Mouse (Mus musculus) liver, embryonic 12.5 days (tissue): Measurements from ENCODE around the gene Serpina1f. TPM values are rescaled to one million over a fixed set of nuclear protein-coding genes. Genes with fewer than 3 reads are reported as not detected.
"Not testable (repeated sequence)": the region's sequence is repeated elsewhere in the genome, so short reads cannot be mapped to it uniquely, and the experiment has no call there.

ENCODE experiments used
- ATAC-seq: fragments of 200-750 bp; cut with Nextera tagmentation; 2 replicates; pipeline ENCODE4 v1.8.0; 2017; ENCODE audit warnings: moderate number of reproducible peaks, mild to moderate bottlenecking, moderate library complexity
- H3K27ac ChIP-seq: fragments of 300-500 bp; sonication (generic); 2 replicates; pipeline ENCODE4 v1.5.1; 2016; ENCODE audit warnings: mild to moderate bottlenecking
- H3K27me3 ChIP-seq: fragments of 300-500 bp; sonication (generic); replicated peaks from 2 replicates; pipeline ENCODE4 v1.6.1; 2016; ENCODE audit warnings: mild to moderate bottlenecking, moderate library complexity
- H3K36me3 ChIP-seq: fragments of 300-500 bp; sonication (generic); 2 replicates; pipeline ENCODE4 v1.6.1; 2016; ENCODE audit warnings: mild to moderate bottlenecking, moderate library complexity
- H3K4me1 ChIP-seq: fragments of 300-500 bp; sonication (generic); 2 replicates; pipeline ENCODE4 v1.6.1; 2016
- H3K4me2 ChIP-seq: fragments of 300-500 bp; sonication (generic); 2 replicates; pipeline ENCODE4 v1.6.1; 2016; ENCODE audit warnings: mild to moderate bottlenecking, moderate library complexity
- H3K4me3 ChIP-seq: fragments of 300-500 bp; sonication (generic); 2 replicates; pipeline ENCODE4 v1.5.1; 2016; ENCODE audit warnings: mild to moderate bottlenecking, moderate library complexity
- H3K9ac ChIP-seq: fragments of 300-500 bp; sonication (generic); 2 replicates; pipeline ENCODE4 v1.6.1; 2016; ENCODE audit warnings: mild to moderate bottlenecking, moderate library complexity
- H3K9me3 ChIP-seq: fragments of 300-500 bp; sonication (generic); replicated peaks from 2 replicates; pipeline ENCODE4 v1.6.1; 2016; ENCODE audit warnings: mild to moderate bottlenecking, moderate library complexity
- WGBS: fragments of 180-500 bp; shearing (Covaris S2); methylation state at CpG from one replicate; pipeline ENCODE4 v1.1.7; 2016; ENCODE audit not compliant: insufficient replicate concordance; 5-methylcytosine and 5-hydroxymethylcytosine counted together
- polyA plus RNA-seq: library from polyadenylated mRNA; unstranded; fragments of >200 nt; fragmentation: Nextera tagmentation; extraction: Ambion mirVana; gene quantifications from 2 replicates; pipeline ENCODE4 v1.2.1, GENCODE M21; 2016

Gene Serpina1f
- polyA plus RNA-seq, 1 experiment from 2014 or later, result 0.21 TPM

GRCm38 (mm10) chr12:103685386-103685785 lies 9.9 kb downstream of the Serpina1f start:
- Histone ChIP-seq H3K4me1 (peaks cover 4% of the 10 kb centered on the region; the same call in 1 of the 2 replicates), H3K9ac (no peak overlapping the region), H3K4me3 (no peak overlapping the region), H3K27ac (no peak overlapping the region), H3K27me3 (no peaks in the 10 kb centered on the region), H3K4me2 (no peak overlapping the region), H3K9me3 (no peaks in the 10 kb centered on the region; the same call in 1 of the 2 replicates), H3K36me3 (no peaks in the 10 kb centered on the region)
- peak; percentile 55 for ATAC-seq
- WGBS, result 30% methylated on average over 3 of the region's 3 CpGs

DNA sequence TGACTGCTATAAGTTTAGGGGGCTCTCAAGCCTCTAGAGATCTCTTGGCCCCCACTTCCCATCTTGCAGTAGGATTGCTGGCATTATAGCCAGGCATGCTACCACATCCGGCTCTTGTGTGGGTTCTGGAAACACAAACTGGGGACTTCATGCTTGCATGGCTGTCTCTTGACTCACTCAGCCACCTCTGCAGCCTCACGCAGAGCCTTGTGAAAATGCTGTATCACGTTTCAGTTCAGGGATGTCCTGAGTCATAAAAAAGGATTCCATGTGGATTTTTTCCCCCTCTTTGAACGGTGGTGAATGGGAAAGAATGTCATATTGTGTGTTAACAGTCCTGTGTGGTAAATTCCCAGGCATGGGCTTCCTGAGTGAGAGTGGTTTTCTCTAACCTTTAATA lies 11.6 kb downstream of the Serpina1f start:
- Histone ChIP-seq H3K9ac (no peak overlapping the region), H3K4me2 (no peak overlapping the region), H3K4me3 (no peak overlapping the region), H3K9me3 (no peaks in the 10 kb centered on the region), H3K27me3 (no peaks in the 10 kb centered on the region), H3K27ac (no peak overlapping the region), H3K36me3 (no peaks in the 10 kb centered on the region), H3K4me1 (peaks cover 4% of the 10 kb centered on the region; the same call in 1 of the 2 replicates)
- 44% methylated on average over 4 of the region's 4 CpGs for WGBS
- ATAC-seq, result no peak

DNA sequence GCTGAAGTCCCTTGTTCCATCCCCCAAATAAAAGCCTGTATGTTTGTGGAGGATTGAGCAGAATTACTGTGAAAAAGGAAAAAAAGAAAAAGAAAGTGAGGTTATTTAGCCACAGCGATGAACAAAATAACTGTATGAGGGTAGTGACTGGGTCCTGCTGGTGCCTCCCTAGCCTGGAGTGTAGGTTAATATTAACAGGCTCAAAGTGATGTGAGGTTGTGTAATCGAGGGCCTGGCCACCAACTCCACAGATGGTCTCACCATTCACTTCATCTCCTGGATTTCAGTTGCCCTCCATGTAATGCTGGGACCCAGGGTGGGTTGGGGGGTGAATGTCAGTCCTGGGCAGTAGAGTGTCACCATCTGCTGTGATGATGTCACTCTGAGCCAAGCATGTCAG lies 13.6 kb downstream of the Serpina1f start:
- 43% methylated on average over 2 of the region's 2 CpGs for WGBS
- Histone ChIP-seq H3K9me3 (no peaks in the 10 kb centered on the region), H3K4me3 (no peak overlapping the region), H3K4me2 (no peak overlapping the region), H3K27me3 (no peaks in the 10 kb centered on the region), H3K36me3 (no peaks in the 10 kb centered on the region), H3K9ac (no peak overlapping the region), H3K4me1 (no peaks in the 10 kb centered on the region), H3K27ac (peak overlapping the region; percentile 47)
- ATAC-seq, result peak; percentile 28

- Histone ChIP-seq H3K36me3 (no peaks in the 10 kb centered on the region), H3K4me1 (no peaks in the 10 kb centered on the region), H3K9ac (no peak overlapping the region), H3K27me3 (no peaks in the 10 kb centered on the region), H3K27ac (peak overlapping the region; percentile 47), H3K4me2 (no peak overlapping the region), H3K4me3 (no peak overlapping the region), H3K9me3 (no peaks in the 10 kb centered on the region)
- no peak for ATAC-seq
- WGBS, result 56% methylated on average over 2 of the region's 2 CpGs
Measured at GRCm38 (mm10) chr12:103681169-103681568, 14.2 kb downstream of the Serpina1f start.

GRCm38 (mm10) chr12:103679853-103680252 lies 15.5 kb downstream of the Serpina1f start:
- not testable (repeated sequence) for H3K4me1 ChIP-seq, H3K4me3 ChIP-seq, H3K36me3 ChIP-seq, H3K4me2 ChIP-seq, ATAC-seq, H3K9ac ChIP-seq, H3K27me3 ChIP-seq, H3K27ac ChIP-seq, H3K9me3 ChIP-seq
- 81% methylated on average over 1 of the region's 1 CpGs for WGBS

DNA sequence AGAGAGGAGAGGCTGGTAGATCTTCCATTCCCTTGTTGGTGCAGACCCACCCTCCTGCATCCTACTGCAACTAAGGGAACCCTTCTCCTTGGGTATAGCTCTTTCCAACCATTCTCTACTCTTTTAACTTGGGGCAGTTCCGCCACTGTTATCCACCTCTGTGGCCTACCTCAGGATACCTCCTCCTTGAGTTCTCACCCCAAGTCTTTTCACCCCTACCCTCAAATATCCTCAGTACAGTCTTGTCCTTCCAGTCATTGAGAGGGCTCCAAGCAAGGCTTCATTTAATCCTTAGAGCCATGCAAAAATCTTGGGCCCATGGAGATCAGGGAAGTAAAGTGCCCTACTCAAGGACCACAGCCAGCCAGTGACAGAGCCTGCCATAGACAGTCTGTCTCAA lies 19.3 kb downstream of the Serpina1f start, which contains the start of gene Serpina16:
Serpina16 (minus strand) TSS at position 101 of the 400 bp plus-strand sequence.
- Histone ChIP-seq H3K27ac (no peak within 1 kb of the TSS), H3K27me3 (no peaks in the 10 kb centered on the region), H3K4me2 (no peak within 1 kb of the TSS), H3K4me3 (no peak within 1 kb of the TSS), H3K4me1 (no peaks in the 10 kb centered on the region), H3K9me3 (peaks cover 9% of the 10 kb centered on the region; the same call in 1 of the 2 replicates), H3K9ac (no peak within 1 kb of the TSS), H3K36me3 (no peaks in the 10 kb centered on the region)
- no peak for ATAC-seq
- WGBS, result 71% methylated on average over 1 of the region's 1 CpGs

DNA sequence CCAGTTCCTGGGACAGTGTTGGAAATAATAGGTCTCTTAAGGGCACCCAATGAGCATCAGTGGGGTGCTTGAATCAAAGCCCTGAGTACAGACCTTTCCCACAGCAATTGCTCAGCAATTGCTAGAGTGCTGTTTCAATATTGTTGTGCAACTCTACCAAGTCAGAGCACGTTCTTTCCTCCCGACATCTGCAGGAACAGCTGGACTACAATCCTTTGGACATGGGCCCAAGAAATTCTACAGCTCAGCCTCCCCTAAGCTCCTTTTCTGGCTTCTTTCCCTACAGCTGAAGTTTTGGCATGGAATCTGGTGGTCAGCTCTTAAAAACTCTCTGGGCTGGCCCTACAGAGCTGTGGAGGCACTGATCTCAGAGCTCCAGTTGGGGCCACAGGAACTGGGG lies 22.1 kb downstream of the Serpina1f start:
- H3K4me1 ChIP-seq, result no peaks in the 10 kb centered on the region
- H3K4me3 ChIP-seq, result no peak overlapping the region
- no peak overlapping the region for H3K4me2 ChIP-seq
- no peaks in the 10 kb centered on the region for H3K36me3 ChIP-seq
- peaks cover 9% of the 10 kb centered on the region; the same call in 1 of the 2 replicates for H3K9me3 ChIP-seq
- H3K9ac ChIP-seq, result no peak overlapping the region
- WGBS, result 66% methylated on average over 2 of the region's 2 CpGs
- no peak overlapping the region for H3K27ac ChIP-seq
- no peaks in the 10 kb centered on the region for H3K27me3 ChIP-seq
- no peak for ATAC-seq

GRCm38 (mm10) chr12:103671483-103671882 lies 23.8 kb downstream of the Serpina1f start:
- Histone ChIP-seq H3K4me3 (no peak overlapping the region), H3K9me3 (peaks cover 9% of the 10 kb centered on the region; the same call in 1 of the 2 replicates), H3K4me2 (no peak overlapping the region), H3K4me1 (no peaks in the 10 kb centered on the region), H3K9ac (no peak overlapping the region), H3K27me3 (no peaks in the 10 kb centered on the region), H3K27ac (no peak overlapping the region), H3K36me3 (no peaks in the 10 kb centered on the region)
- ATAC-seq, result no peak
- WGBS, result 50% methylated on average over 3 of the region's 3 CpGs

DNA sequence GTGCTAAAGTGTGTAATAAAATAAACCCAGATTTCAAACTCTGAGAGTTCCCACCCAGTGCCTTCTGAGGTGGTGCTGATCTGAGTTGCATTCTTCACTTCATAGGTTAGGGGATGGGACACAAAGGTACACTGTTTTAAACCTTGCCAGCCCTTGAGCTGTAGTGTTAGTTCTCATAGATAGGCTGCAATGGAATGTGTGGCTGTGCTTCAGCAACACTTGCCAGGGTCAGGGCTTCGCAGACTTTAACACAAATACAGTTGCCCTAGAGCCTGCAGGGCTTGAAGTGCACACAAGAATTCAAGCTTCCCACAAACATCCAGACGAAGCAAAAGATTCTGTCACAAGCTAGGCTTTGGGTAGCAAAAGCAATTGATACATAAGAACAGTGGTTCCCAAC lies 24.4 kb downstream of the Serpina1f start:
- H3K9me3 ChIP-seq, result peaks cover 9% of the 10 kb centered on the region; the same call in 1 of the 2 replicates
- no peak overlapping the region for H3K4me3 ChIP-seq
- H3K4me2 ChIP-seq, result no peak overlapping the region
- H3K27me3 ChIP-seq, result no peaks in the 10 kb centered on the region
- no peaks in the 10 kb centered on the region for H3K36me3 ChIP-seq
- no peak for ATAC-seq
- no peak overlapping the region for H3K27ac ChIP-seq
- no peak overlapping the region for H3K9ac ChIP-seq
- no peaks in the 10 kb centered on the region for H3K4me1 ChIP-seq
- WGBS, result 40% methylated on average over 2 of the region's 2 CpGs

- Histone ChIP-seq H3K4me1 (no peaks in the 10 kb centered on the region), H3K9me3 (peaks cover 9% of the 10 kb centered on the region; the same call in 1 of the 2 replicates), H3K27me3 (no peaks in the 10 kb centered on the region), H3K4me3 (no peak overlapping the region), H3K9ac (no peak overlapping the region), H3K27ac (no peak overlapping the region), H3K4me2 (no peak overlapping the region), H3K36me3 (no peaks in the 10 kb centered on the region)
- ATAC-seq, result no peak
- WGBS, result 66% methylated on average over 5 of the region's 5 CpGs
Measured at GRCm38 (mm10) chr12:103670344-103670743, 25.0 kb downstream of the Serpina1f start.

GRCm38 (mm10) chr12:103665286-103665685 lies 30.0 kb downstream of the Serpina1f start:
- H3K27me3 ChIP-seq, result no peaks in the 10 kb centered on the region
- H3K27ac ChIP-seq, result no peak overlapping the region
- 76% methylated on average over 3 of the region's 3 CpGs for WGBS
- H3K36me3 ChIP-seq, result no peaks in the 10 kb centered on the region
- H3K4me3 ChIP-seq, result no peak overlapping the region
- no peak overlapping the region for H3K4me2 ChIP-seq
- no peak overlapping the region for H3K9ac ChIP-seq
- no peaks in the 10 kb centered on the region for H3K4me1 ChIP-seq
- ATAC-seq, result no peak
- H3K9me3 ChIP-seq, result no peaks in the 10 kb centered on the region; the same call in 1 of the 2 replicates

DNA sequence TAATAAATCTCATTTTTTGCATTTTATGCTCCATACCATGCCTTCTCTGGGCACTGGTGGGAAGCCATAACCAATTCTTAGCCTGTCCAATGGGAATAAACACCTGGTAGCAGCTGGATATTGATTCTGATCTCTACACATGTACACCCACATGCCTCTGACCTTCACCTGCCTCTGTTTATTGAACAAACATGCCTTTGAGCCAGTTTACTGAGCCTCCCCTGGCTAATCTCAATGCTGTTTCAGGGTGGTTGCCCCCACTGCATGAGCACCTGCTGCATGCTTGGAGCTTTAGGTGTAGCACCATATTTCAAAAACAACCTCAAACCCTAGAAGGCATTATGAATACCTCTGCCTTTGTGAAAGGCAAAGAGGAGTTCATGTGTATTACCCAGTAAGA lies 33.3 kb downstream of the Serpina1f start:
- H3K4me3 ChIP-seq, H3K4me2 ChIP-seq, H3K4me1 ChIP-seq, H3K27me3 ChIP-seq, H3K27ac ChIP-seq, H3K36me3 ChIP-seq, H3K9ac ChIP-seq, H3K9me3 ChIP-seq: not testable (repeated sequence)
- ATAC-seq, result peak; percentile 30; the same call in 1 of the 2 replicates

GRCm38 (mm10) chr12:103660076-103660475 lies 35.3 kb downstream of the Serpina1f start:
- H3K36me3 ChIP-seq, result no peaks in the 10 kb centered on the region
- no peaks in the 10 kb centered on the region for H3K4me1 ChIP-seq
- WGBS, result 67% methylated on average over 5 of the region's 5 CpGs
- no peak for ATAC-seq
- H3K27ac ChIP-seq, result no peak overlapping the region
- H3K9me3 ChIP-seq, result no peaks in the 10 kb centered on the region
- H3K9ac ChIP-seq, result no peak overlapping the region
- H3K4me3 ChIP-seq, result no peak overlapping the region
- H3K4me2 ChIP-seq, result no peak overlapping the region
- H3K27me3 ChIP-seq, result no peaks in the 10 kb centered on the region
